Mouse (Mus musculus): ENCODE results near the gene Cpsf3. TPM values are rescaled to one million over a fixed set of nuclear protein-coding genes. Genes with fewer than 3 reads are reported as not detected.

The Cpsf3 gene
- total RNA-seq (2023): 10 to 100 TPM; 51.0 to 59.4 TPM

GRCm38 (mm10) chr12:21284761-21285441 lies at the start of gene Cpsf3:
Gene Cpsf3 (plus strand): TSS chr12:21285391.

GRCm38 (mm10) chr12:21286243-21286622 lies 1.0 kb downstream of the Cpsf3 start, which contains the start of gene Itgb1bp1:
Gene Itgb1bp1 (minus strand): TSS chr12:21286284.

GRCm38 (mm10) chr12:21315923-21316868 lies 31.0 kb downstream of the Cpsf3 start, which contains the start of gene Iah1:
Gene Iah1 (plus strand): TSS chr12:21316389.

Other genes starting within 250 kb of the Cpsf3 start
- 10 to 100 TPM; 34.1 to 35.9 TPM for gene Itgb1bp1, start 893 bp downstream of the Cpsf3 start, total RNA-seq (2023)
- gene Iah1, start 31.0 kb downstream of the Cpsf3 start, total RNA-seq (2023): 10 to 100 TPM; 21.4 to 24.3 TPM
- 10 to 100 TPM; 49.3 to 61.8 TPM for gene Adam17, start 88.2 kb downstream of the Cpsf3 start, total RNA-seq (2023)
- 10 to 100 TPM; 74.9 to 80.4 TPM for gene Ywhaq, start 132.2 kb downstream of the Cpsf3 start, total RNA-seq (2023)

Measured in neutrophil, adult 59 days (primary cell).